Mouse (Mus musculus): ENCODE measurements around the gene Synm. TPM values are rescaled to one million over a fixed set of nuclear protein-coding genes. Genes with fewer than 3 reads are reported as not detected.

Synm gene
- total and polyA plus RNA-seq, 3 experiments, result 0.01 TPM; not detected in 2

DNA sequence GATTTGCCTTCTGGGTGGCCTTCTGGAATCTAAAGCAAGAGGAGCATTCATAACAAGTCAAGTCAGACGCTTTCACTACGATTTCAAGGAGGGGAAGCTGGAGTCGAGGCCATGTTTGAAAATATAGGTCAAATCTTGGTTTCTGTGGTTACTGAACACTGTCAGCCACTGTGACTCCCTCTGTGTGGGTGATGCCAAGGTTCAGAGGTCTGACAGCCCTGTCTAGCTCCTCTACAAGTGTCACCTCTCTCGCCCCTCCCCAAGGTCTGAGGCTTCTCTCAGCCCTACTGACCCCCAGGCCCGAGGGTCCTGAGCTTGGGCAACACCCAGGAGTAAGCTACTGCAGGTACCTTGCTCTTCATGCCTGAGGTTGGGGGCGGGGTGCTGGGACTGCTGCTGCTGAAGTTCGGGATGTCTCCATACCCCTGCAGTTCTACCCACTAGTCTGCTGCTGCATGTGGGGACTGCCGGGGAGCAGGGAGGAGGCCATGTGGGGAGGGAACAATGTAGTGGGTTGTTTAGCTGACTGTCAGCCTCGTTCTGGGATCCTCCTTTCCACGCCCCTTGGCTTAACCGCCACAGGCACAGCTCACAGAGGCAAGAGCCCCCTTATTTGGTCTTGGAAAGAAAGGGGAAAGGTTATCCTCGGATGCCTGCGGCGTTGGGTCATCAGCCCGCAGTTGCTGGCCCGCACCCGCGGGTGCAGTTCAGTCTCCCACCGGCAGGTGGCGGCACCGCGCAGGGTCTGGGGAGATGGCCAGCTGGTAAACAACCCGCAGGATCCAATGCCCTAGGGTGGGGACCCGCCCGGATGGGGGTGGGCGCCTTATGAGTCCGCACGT, 43.7 kb upstream of the Synm start:
- Histone ChIP-seq H3K4me1 (ENCODE audit: control insufficient read depth in 1 of 2, insufficient read depth in 2 of 2, low read length in 2 of 2) (no peaks in the 10 kb centered on the region), H3K27ac (ENCODE audit: control insufficient read depth, low read depth, low read length) (no peak overlapping the region), H3K9me3 (replicated peaks; ENCODE audit: insufficient read depth, low read length) (no peaks in the 10 kb centered on the region), H3K9ac (ENCODE audit: control insufficient read depth, low read depth, low read length, poor library complexity, severe bottlenecking) (no peak overlapping the region), H3K36me3 (ENCODE audit: control insufficient read depth in 1 of 2, insufficient read depth in 2 of 2, low read length in 2 of 2) (no peaks in the 10 kb centered on the region), H3K79me2 (ENCODE audit: control insufficient read depth, insufficient read depth, low read length, poor library complexity) (no peaks in the 10 kb centered on the region), H3K4me3 (ENCODE audit: control insufficient read depth in 1 of 2, insufficient read depth in 1 of 2, low read depth in 2 of 2, low read length in 2 of 2) (peak overlapping the region in 1 of 2 experiments; percentile 14; a peak in 1 of 4 replicates), H3K27me3 (ENCODE audit: control insufficient read depth in 1 of 2, insufficient read depth in 2 of 2, low read length in 2 of 2) (no peaks in the 10 kb centered on the region)
- peak; percentile 60 for DNase-seq (ENCODE audit: low read depth, low spot score)
- no peak for TF ChIP-seq MEF2A (IDR thresholded peaks at IDR 0.05; ENCODE audit: extremely low read depth, insufficient replicate concordance, low read depth, low read length, poor library complexity, severe bottlenecking)
- TF ChIP-seq SMC3 (IDR thresholded peaks at IDR 0.05; ENCODE audit: low read depth, low read length), result peak; percentile 97
- TF ChIP-seq ZC3H11A (IDR thresholded peaks at IDR 0.05; ENCODE audit: low read depth, low read length), result peak; percentile 87
- peak; percentile 28; the same call in 1 of the 2 replicates for TF ChIP-seq SIN3A (IDR thresholded peaks at IDR 0.05; ENCODE audit: low read length)
- no peak for TF ChIP-seq ZNF384 (IDR thresholded peaks at IDR 0.05; ENCODE audit: low read depth, low read length)
- TF ChIP-seq TBP (IDR thresholded peaks at IDR 0.05; ENCODE audit: low read depth, low read length), result no peak
- TF ChIP-seq POLR2A (IDR thresholded peaks at IDR 0.05; ENCODE audit: control insufficient read depth in 1 of 2, insufficient read depth in 1 of 2, low read depth in 1 of 2, low read length in 2 of 2, poor library complexity in 1 of 2), result no peak
- peak; percentile 80 for TF ChIP-seq RAD21 (IDR thresholded peaks at IDR 0.05; ENCODE audit: low read depth, low read length)
- TF ChIP-seq CTCF (IDR thresholded peaks at IDR 0.05 in 2 of 3, conservative IDR thresholded peaks at IDR 0.05 in 1 of 3; ENCODE audit: control insufficient read depth in 1 of 3, insufficient read depth in 1 of 3, low read depth in 2 of 3, low read length in 3 of 3, poor library complexity in 1 of 3, severe bottlenecking in 1 of 3), result peak; percentile 87 to 98 (median 88)
- TF ChIP-seq BHLHE40 (IDR thresholded peaks at IDR 0.05; ENCODE audit: borderline replicate concordance, low read depth, low read length), result peak; percentile 12; the same call in 1 of the 2 replicates
- TF ChIP-seq GATA1 (IDR thresholded peaks at IDR 0.05; ENCODE audit: low read depth, low read length), result no peak
- no peak for TF ChIP-seq RCOR1 (IDR thresholded peaks at IDR 0.05; ENCODE audit: low read depth, low read length)

DNA sequence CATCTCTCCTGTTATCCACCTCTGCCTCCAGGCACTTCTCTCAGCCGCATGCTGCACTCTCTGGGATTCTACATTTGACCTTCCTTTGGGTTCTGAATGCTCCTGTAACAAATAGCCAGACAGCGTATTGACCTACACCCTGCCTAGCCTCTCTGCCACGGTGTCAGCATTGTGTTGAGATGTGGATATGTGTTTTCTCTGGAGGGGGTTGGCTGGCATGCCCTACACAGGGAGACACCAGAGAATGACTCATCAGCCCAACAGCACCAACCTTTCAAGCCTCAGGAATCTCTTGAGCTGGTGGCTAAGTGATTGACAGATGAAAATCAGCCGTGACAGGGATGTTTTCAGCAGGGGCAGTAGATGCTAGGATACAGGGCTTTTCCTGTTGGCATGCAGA, 41.5 kb upstream of the Synm start:
- H3K79me2 ChIP-seq (ENCODE audit: control insufficient read depth, insufficient read depth, low read length, poor library complexity), result no peaks in the 10 kb centered on the region
- no peak for TF ChIP-seq NRF1 (IDR thresholded peaks at IDR 0.05; ENCODE audit: insufficient read depth, low read depth, low read length, poor library complexity, severe bottlenecking)
- no peak for TF ChIP-seq TAL1 (IDR thresholded peaks at IDR 0.05; ENCODE audit: low read length)
- no peak for TF ChIP-seq MAX (IDR thresholded peaks at IDR 0.05; ENCODE audit: low read length)
- no peak for TF ChIP-seq ZNF384 (IDR thresholded peaks at IDR 0.05; ENCODE audit: low read depth, low read length)
- no peak for TF ChIP-seq NELFE (IDR thresholded peaks at IDR 0.05; ENCODE audit: low read depth, low read length)
- no peak for TF ChIP-seq GABPA (IDR thresholded peaks at IDR 0.05; ENCODE audit: low read depth, low read length)
- no peak for TF ChIP-seq SIN3A (IDR thresholded peaks at IDR 0.05; ENCODE audit: low read length)
- TF ChIP-seq BHLHE40 (IDR thresholded peaks at IDR 0.05; ENCODE audit: borderline replicate concordance, low read depth, low read length), result no peak
- TF ChIP-seq ZKSCAN1 (IDR thresholded peaks at IDR 0.05; ENCODE audit: low read depth, low read length), result no peak
- TF ChIP-seq MAFK (IDR thresholded peaks at IDR 0.05; ENCODE audit: borderline replicate concordance, low read depth, low read length), result no peak
- no peak for TF ChIP-seq JUND (IDR thresholded peaks at IDR 0.05; ENCODE audit: low read depth, low read length)
- no peak for TF ChIP-seq CHD2 (IDR thresholded peaks at IDR 0.05; ENCODE audit: low read length)
- TF ChIP-seq CHD1 (IDR thresholded peaks at IDR 0.05; ENCODE audit: low read depth, low read length), result no peak
- TF ChIP-seq MAZ (IDR thresholded peaks at IDR 0.05; ENCODE audit: low read depth, low read length), result no peak
- no peak for TF ChIP-seq KAT2A (conservative IDR thresholded peaks at IDR 0.05; ENCODE audit: low read depth, low read length)
- no peak for TF ChIP-seq MXI1 (IDR thresholded peaks at IDR 0.05; ENCODE audit: low read depth, low read length)
- TF ChIP-seq CTCF (IDR thresholded peaks at IDR 0.05 in 2 of 3, conservative IDR thresholded peaks at IDR 0.05 in 1 of 3; ENCODE audit: control insufficient read depth in 1 of 3, insufficient read depth in 1 of 3, low read depth in 2 of 3, low read length in 3 of 3, poor library complexity in 1 of 3, severe bottlenecking in 1 of 3), result no peak
- no peak overlapping the region for H3K4me3 ChIP-seq (ENCODE audit: control insufficient read depth in 1 of 2, insufficient read depth in 1 of 2, low read depth in 2 of 2, low read length in 2 of 2)
- H3K4me1 ChIP-seq (ENCODE audit: control insufficient read depth in 1 of 2, insufficient read depth in 2 of 2, low read length in 2 of 2), result no peaks in the 10 kb centered on the region
- no peaks in the 10 kb centered on the region for H3K9me3 ChIP-seq (replicated peaks; ENCODE audit: insufficient read depth, low read length)
- H3K36me3 ChIP-seq (ENCODE audit: control insufficient read depth in 1 of 2, insufficient read depth in 2 of 2, low read length in 2 of 2), result no peaks in the 10 kb centered on the region
- no peak for DNase-seq (ENCODE audit: low read depth, low spot score)
- no peak overlapping the region for H3K9ac ChIP-seq (ENCODE audit: control insufficient read depth, low read depth, low read length, poor library complexity, severe bottlenecking)
- no peak overlapping the region for H3K27ac ChIP-seq (ENCODE audit: control insufficient read depth, low read depth, low read length)
- H3K27me3 ChIP-seq (ENCODE audit: control insufficient read depth in 1 of 2, insufficient read depth in 2 of 2, low read length in 2 of 2), result no peaks in the 10 kb centered on the region

Data from MEL (cell line).